Mouse (Mus musculus): ENCODE results near the gene Ptprt.

DNA sequence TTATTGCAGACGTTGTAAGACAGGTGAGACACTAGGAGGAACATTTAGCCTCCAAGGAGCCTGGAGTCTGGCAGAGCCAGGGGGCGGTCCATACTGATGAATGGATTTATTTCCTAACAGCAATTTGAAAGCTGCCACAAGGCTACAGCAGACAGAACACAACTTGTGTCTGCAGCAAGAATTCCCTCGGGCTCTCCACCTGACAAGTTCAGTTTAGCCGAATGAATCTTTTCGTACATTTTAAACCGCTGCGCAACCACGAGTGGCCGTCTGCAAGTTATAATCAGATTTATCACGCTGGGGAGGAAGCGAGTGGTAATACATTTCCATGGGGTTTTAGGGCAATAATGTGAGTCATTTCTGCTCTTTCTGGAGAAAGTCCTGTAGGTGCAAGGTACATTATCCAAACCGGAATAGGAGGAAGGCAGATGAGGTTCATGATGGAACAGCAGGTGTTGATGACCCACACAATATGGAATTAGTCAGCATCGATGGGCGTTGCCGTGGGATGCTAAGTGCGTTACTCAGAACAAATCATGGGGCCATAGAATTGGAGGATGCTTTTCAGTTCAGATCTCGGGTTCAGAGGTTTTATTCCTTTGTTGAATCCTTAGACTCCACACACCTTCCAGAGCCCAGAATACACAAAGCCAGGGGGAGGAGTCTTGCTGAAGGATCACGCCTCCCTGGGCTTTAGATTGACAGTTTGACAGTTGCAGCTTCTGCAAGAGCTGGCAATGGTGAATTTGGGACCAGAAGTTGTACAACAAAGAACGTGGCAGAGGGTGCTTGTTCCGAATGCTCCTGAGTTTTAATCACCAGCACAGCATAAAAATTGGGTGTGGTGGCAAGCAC is 478.1 kb downstream of the Ptprt start:
- no peak for TF ChIP-seq CTCF (IDR thresholded peaks at IDR 0.05; ENCODE audit: borderline replicate concordance, control insufficient read depth, extremely low read depth, insufficient read depth, low read length, poor library complexity)
- no peak for TF ChIP-seq POLR2A (IDR thresholded peaks at IDR 0.05; ENCODE audit: control insufficient read depth, extremely low read depth, insufficient read depth, low read length, poor library complexity)
